Mouse (Mus musculus) lung, postnatal 0 days (tissue): ENCODE results near the gene Plxnc1. TPM values are rescaled to one million over a fixed set of nuclear protein-coding genes. Genes with fewer than 3 reads are reported as not detected.

Experiments used
- ATAC-seq: fragments of 200-750 bp; cut with Nextera tagmentation; 2 replicates; pipeline ENCODE4 v1.8.0; 2017; ENCODE audit warnings: moderate library complexity
- DNase-seq: peaks from one replicate; pipeline ENCODE4 v3.0.0-alpha.2; 2016; ENCODE audit warnings: low spot score
- H3K27ac ChIP-seq: fragments of 300-500 bp; sonication (generic); 2 replicates; pipeline ENCODE4 v1.5.1; 2014; ENCODE audit warnings: antibody characterized with exemption, mild to moderate bottlenecking, low read length, mixed read lengths
- H3K27me3 ChIP-seq: fragments of 300-500 bp; sonication (generic); replicated peaks from 2 replicates; pipeline ENCODE4 v1.6.1; 2014; ENCODE audit warnings: low read length, mixed read lengths; ENCODE audit not compliant: insufficient read depth
- H3K36me3 ChIP-seq: fragments of 300-500 bp; sonication (generic); 2 replicates; pipeline ENCODE4 v1.6.1; 2014; ENCODE audit warnings: low read length, mixed read lengths; ENCODE audit not compliant: insufficient read depth
- H3K4me1 ChIP-seq: fragments of 300-500 bp; sonication (generic); 2 replicates; pipeline ENCODE4 v1.6.1; 2014; ENCODE audit warnings: antibody characterized with exemption, low read depth, low read length, mixed read lengths; ENCODE audit not compliant: insufficient read depth
- H3K4me2 ChIP-seq: fragments of 300-500 bp; sonication (generic); replicated peaks from 2 replicates; pipeline ENCODE4 v1.6.1; 2014; ENCODE audit warnings: low read depth, mild to moderate bottlenecking, low read length, moderate library complexity, mixed read lengths
- H3K4me3 ChIP-seq: fragments of 300-500 bp; sonication (generic); 2 replicates; pipeline ENCODE4 v1.5.1; 2014; ENCODE audit warnings: low read depth, low read length
- H3K9ac ChIP-seq: fragments of 300-500 bp; sonication (generic); replicated peaks from 2 replicates; pipeline ENCODE4 v1.6.1; 2014; ENCODE audit warnings: low read depth, mild to moderate bottlenecking
- H3K9me3 ChIP-seq: fragments of 300-500 bp; sonication (generic); 2 replicates; pipeline ENCODE4 v1.6.1; 2016; ENCODE audit warnings: low read length, mixed read lengths
- CTCF ChIP-seq: IDR thresholded peaks from 2 replicates; pipeline ENCODE4 v1.5.1; 2016; ENCODE audit warnings: antibody characterized with exemption, mild to moderate bottlenecking
- EP300 ChIP-seq: IDR thresholded peaks from 2 replicates; pipeline ENCODE4 v1.6.1; 2016; ENCODE audit warnings: antibody characterized with exemption, mild to moderate bottlenecking, control low read depth
- WGBS: fragments of 180-500 bp; shearing (Covaris S2); extraction: QIAGEN DNeasy Blood & Tissue Kit; methylation state at CpG from one replicate; pipeline ENCODE4 v1.1.7; 2014; 5-methylcytosine and 5-hydroxymethylcytosine counted together
- polyA plus RNA-seq: library from polyadenylated mRNA; unstranded; fragments of >200 nt; fragmentation: Nextera tagmentation; extraction: Ambion mirVana; gene quantifications from 2 replicates; pipeline ENCODE4 v1.2.1, GENCODE M21; 2015

Plxnc1 gene
- polyA plus RNA-seq, 1 experiment from 2014 or later = 3.2 TPM

- Histone ChIP-seq H3K27me3 (peaks cover 6% of the 10 kb centered on the region; the same call in 1 of the 2 replicates), H3K9me3 (no peaks in the 10 kb centered on the region), H3K4me3 (peak overlapping the region; percentile 74), H3K27ac (peak overlapping the region; percentile 43), H3K9ac (peak overlapping the region; percentile 36), H3K4me1 (0 out of 2 replicates have a peak, but pooled peaks cover 3% of the 10 kb centered on the region), H3K4me2 (peak overlapping the region; percentile 99), H3K36me3 (no peaks in the 10 kb centered on the region)
- DNase-seq = peak; percentile 53
- peak; percentile 39 for ATAC-seq
- 1% methylated on average over 26 of the region's 26 CpGs for WGBS
- TF ChIP-seq CTCF (no peak), EP300 (no peak)
These were observed 1.2 kb downstream of the Plxnc1 start for GRCm38 (mm10) chr10:94943401-94943845.

DNA sequence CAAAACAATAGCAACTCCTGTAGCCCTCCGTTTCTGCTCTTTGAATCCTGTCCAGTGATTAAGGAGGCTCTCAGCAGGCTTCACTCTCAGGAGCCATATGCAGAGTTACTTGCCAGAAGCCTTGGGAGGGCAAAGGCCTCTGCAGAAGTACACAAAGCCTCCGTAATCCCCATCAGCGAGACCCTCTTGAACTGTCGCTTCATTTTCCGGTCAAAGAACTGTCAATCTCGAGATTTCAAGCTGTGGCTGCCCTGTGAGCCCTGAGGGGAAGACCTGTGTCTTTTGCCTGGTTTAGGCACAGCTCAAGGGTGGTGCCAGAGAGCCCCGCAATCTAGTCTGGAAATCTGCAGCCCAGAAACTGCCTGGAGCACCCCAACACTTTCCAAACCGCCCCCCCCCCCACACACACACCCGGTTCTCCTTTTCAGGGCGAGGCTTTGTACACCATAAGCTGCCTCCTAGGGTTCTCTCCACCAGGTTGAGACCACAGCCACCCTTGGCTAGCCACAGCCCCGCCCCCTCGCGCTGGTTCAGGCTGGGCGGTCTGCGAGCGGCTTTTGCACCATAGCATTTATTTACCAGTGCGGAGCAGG lies 2.1 kb downstream of the Plxnc1 start:
- H3K9ac ChIP-seq = no peak overlapping the region
- H3K36me3 ChIP-seq = no peaks in the 10 kb centered on the region
- no peak overlapping the region for H3K27ac ChIP-seq
- 2% methylated on average over 16 of the region's 17 CpGs for WGBS
- H3K9me3 ChIP-seq = no peaks in the 10 kb centered on the region
- peaks cover 6% of the 10 kb centered on the region; the same call in 1 of the 2 replicates for H3K27me3 ChIP-seq
- DNase-seq (peak; percentile 59), ATAC-seq (0 out of 2 replicates have a peak, but pooled peaks have one; percentile 11)
- H3K4me2 ChIP-seq = peak overlapping the region; percentile 99
- peak overlapping the region; percentile 74 for H3K4me3 ChIP-seq
- TF ChIP-seq CTCF (no peak), EP300 (no peak)
- H3K4me1 ChIP-seq = 0 out of 2 replicates have a peak, but pooled peaks cover 3% of the 10 kb centered on the region

DNA sequence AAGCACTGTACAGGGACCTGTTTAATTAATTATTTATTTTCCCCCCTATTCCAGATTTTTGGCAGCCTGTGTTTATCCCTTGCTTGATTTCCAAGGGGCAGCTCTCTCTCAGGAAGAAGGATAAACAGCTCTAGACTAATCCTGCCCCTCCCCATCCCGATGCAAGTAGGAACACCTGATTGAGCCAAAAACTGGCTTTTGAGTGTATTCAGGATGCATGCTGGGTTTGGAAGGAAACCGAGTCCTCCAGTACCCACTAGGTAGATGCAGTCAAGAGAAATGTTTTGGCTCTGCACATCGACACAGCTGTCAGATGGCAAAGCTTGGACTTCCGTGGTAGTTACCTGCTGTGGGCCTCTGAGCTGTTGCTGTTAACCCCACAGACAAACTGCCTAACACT lies 3.1 kb downstream of the Plxnc1 start:
- no peak overlapping the region for H3K4me3 ChIP-seq
- DNase-seq (no peak), ATAC-seq (no peak)
- H3K9ac ChIP-seq = no peak overlapping the region
- H3K36me3 ChIP-seq = no peaks in the 10 kb centered on the region
- peaks cover 6% of the 10 kb centered on the region; the same call in 1 of the 2 replicates for H3K27me3 ChIP-seq
- H3K4me1 ChIP-seq = 0 out of 2 replicates have a peak, but pooled peaks cover 3% of the 10 kb centered on the region
- H3K27ac ChIP-seq = no peak overlapping the region
- 32% methylated on average over 4 of the region's 4 CpGs for WGBS
- TF ChIP-seq EP300 = no peak
- no peak for TF ChIP-seq CTCF
- H3K4me2 ChIP-seq = no peak overlapping the region
- no peaks in the 10 kb centered on the region for H3K9me3 ChIP-seq

DNA sequence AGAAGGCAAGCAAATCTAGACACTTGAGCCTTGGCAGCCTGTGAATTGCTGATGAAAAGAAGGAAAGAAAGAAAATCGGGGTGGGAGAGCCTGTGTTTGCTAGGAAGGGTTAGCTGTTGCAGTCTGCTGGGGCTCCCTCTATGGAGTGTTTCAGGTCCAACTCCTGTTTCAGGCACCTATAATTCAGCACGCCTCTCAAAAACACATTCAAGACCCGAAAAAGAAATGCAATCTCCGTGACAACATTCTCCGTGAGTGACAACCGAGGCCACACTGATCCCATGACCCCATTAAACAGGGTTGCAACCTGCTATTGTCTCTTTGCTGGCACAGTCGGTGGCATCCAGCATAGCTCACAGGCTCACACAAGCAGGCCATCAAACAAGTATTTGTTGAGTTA lies 3.8 kb downstream of the Plxnc1 start:
- no peak for TF ChIP-seq CTCF
- no peak for TF ChIP-seq EP300
- Histone ChIP-seq H3K27me3 (0 out of 2 replicates have a peak, but pooled peaks cover 1% of the 10 kb centered on the region), H3K9me3 (no peaks in the 10 kb centered on the region), H3K4me3 (no peak overlapping the region), H3K4me2 (no peak overlapping the region), H3K36me3 (no peaks in the 10 kb centered on the region), H3K9ac (no peak overlapping the region), H3K4me1 (0 out of 2 replicates have a peak, but pooled peaks cover 3% of the 10 kb centered on the region), H3K27ac (no peak overlapping the region)
- ATAC-seq = no peak
- DNase-seq = no peak
- 39% methylated on average over 7 of the region's 7 CpGs for WGBS

DNA sequence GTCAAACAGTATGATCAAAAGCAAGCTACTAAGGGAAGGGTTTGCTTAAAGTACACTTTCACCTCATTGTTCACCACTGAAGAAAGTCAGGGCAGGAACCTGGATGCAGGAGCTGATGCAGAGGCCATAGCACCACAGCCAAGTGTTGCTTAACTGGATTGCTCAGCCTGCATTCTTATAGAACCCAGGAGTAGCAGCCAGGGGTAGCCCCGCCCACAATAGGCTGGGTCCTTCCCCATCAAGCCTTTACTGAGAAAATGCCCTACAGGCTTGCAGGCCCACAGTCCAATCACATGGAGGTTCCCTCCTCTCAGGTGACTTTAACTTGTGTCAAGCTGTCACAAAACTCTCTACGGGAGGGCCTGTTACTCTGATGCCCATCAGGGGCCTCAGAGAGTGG lies 4.6 kb downstream of the Plxnc1 start:
- Histone ChIP-seq H3K9me3 (no peaks in the 10 kb centered on the region), H3K27ac (no peak overlapping the region), H3K4me2 (no peak overlapping the region), H3K4me1 (0 out of 2 replicates have a peak, but pooled peaks cover 3% of the 10 kb centered on the region), H3K9ac (no peak overlapping the region), H3K27me3 (no peaks in the 10 kb centered on the region), H3K4me3 (no peak overlapping the region), H3K36me3 (no peaks in the 10 kb centered on the region)
- no peak for ATAC-seq
- peak; percentile 62 for DNase-seq
- 50% methylated on average over 2 of the region's 2 CpGs for WGBS
- TF ChIP-seq CTCF = no peak
- TF ChIP-seq EP300 = no peak

DNA sequence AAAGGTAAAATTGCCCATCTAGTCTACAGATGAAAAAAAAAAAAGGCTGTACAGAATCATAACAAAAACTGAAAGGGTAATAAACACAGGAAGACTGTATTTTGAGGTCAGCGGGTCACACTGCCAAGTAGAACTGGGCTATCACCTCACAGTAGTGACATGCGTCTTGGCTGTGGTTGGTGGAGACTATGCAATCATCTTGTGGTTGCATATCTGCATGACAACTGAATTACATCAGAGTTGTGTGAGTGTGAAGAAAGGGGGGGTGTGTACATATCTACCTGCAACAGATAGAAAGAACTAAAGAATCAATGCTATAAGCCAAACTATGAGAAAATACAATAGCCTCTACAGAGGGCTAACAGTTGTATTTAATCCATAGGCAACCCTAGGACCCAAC lies 5.7 kb downstream of the Plxnc1 start:
- Histone ChIP-seq H3K9me3 (no peaks in the 10 kb centered on the region), H3K9ac (no peak overlapping the region), H3K36me3 (no peaks in the 10 kb centered on the region), H3K4me1 (0 out of 2 replicates have a peak, but pooled peaks cover 3% of the 10 kb centered on the region), H3K27ac (no peak overlapping the region), H3K4me2 (no peak overlapping the region), H3K27me3 (no peaks in the 10 kb centered on the region), H3K4me3 (no peak overlapping the region)
- DNase-seq = no peak
- WGBS = 80% methylated on average over 2 of the region's 2 CpGs
- TF ChIP-seq EP300 (no peak), CTCF (no peak)
- ATAC-seq = no peak
